Mouse (Mus musculus): ENCODE data around the gene Gabbr2.
"Not testable (repeated sequence)": the region's sequence is repeated elsewhere in the genome, so short reads cannot be mapped to it uniquely, and the experiment has no call there.

Gene Gabbr2

DNA sequence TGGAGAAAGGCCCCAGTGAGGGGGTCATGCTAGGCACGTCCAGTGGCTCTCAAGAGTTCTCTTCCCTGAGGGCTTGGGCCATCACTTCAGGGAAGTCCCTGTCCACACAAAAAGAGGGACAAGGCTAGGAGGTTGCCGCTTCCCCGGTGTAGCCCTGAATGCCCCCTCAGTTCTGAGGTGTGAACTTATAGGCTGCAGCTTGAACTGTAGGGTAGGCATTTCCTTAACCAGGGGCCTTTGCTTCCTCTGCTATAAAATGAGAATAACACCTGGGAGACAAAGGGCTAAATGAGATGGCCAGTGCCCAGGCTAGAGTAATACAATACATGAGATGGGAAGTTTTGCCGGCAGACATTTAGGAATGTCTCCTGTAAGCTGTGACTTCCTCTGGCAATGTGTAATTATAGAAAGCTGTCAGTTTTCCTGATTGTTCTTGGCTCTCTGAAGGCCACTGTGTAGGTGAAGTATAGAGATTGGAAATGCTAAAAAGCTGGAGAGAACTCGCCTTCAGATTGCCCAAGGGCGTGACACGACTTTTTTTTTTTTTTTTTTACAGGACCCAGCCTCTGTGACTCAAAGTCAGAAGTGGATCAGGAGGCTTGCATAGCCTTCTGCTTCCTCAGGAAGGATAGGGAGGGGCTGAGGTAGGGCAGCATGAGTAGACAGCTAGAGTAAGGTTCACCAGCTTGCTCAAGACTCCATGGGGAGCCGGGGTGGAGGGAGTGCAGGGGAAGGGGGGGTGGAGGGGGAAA lies 348.6 kb downstream of the Gabbr2 start:
- no peak for DNase-seq

DNA sequence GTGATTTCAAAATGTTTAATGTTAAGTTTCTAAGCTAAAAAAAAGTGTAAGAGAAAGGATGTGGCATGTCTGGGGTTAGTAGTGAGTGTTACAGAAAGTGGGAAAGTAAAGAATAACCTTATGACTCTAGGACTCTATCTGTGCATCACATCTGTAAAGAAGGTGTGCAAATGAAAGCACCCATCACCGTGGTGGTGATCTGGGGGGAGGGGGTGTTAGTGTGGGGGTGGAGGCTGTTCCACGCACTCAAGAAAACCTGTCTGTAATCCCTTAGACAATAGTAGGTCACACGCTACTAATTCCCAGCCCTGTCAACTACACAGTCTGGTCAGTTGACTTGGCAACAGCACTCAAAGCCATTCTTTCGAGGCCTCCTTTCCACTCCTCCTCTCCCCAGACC lies 350.4 kb downstream of the Gabbr2 start:
- DNase-seq: no peak

DNA sequence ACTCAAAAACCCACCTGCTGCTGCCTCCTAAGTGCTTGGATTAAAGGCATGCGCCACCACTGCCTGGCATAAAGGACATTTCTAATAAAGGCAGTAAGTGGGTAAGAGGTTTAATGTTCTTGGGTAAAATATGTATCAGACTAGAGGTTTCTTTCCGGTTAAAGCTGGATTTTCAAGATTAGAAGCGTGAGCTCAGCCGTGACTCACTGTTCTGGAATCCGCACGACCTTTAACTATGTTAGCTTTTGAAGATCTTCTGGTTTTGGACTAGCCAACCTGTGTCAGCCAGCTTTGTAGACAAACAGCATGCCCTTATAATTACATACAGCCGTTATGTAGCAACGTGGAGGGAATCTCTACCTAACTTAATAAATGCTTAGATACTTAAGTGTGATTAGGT lies 351.8 kb downstream of the Gabbr2 start:
- DNase-seq: no peak

DNA sequence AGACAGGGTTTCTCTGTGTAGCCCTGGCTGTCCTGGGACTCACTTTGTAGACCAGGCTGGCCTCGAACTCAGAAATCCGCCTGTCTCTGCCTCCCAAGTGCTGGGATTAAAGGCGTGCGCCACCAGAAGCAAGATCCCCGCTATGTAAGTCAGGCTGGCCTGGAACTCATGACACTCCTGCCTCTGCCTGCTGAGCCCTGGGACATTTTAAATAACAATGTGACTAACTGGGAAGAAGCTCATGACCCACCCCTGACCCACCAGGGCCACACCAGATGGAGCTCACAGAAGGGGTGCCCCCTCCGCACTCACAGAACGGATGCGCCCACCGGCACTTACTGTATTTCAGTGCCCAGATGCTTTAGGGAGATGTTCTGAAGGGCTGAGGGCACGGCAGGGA lies 354.4 kb downstream of the Gabbr2 start:
- DNase-seq: not testable (repeated sequence)

DNA sequence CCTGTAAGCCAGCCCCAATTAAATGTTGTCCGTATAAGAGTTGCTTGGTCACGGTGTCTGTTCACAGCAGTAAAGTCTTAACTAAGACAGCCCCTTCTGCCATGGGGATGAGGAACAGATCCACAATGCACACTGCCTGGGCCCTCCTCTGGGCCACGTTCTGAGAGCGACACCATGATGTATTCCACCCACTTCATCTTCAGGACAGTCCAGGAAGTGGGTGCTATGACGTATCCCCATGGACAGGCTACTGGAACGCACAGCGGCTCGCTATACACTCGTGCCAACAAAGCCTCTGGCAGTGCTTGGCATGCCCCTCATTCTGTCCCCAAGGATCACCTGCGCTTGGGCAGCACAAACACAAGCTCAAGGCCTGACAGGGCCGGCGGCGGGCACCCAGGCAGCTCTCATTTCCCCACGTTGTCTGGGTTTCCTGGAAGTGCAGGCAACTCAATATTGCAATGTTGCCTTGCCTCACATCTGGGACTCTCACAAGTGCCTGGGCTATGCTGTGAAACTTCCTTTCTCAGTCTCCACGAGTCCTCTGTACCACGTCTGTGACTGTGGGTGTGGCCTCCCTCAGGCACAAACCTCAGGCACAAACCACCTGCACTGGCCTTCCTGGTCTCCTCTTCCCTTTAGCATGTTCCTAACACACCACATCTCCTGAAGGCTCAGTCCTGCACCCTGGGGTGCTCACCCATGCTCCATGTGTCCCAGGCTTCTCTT lies 355.8 kb downstream of the Gabbr2 start:
- DNase-seq: no peak

DNA sequence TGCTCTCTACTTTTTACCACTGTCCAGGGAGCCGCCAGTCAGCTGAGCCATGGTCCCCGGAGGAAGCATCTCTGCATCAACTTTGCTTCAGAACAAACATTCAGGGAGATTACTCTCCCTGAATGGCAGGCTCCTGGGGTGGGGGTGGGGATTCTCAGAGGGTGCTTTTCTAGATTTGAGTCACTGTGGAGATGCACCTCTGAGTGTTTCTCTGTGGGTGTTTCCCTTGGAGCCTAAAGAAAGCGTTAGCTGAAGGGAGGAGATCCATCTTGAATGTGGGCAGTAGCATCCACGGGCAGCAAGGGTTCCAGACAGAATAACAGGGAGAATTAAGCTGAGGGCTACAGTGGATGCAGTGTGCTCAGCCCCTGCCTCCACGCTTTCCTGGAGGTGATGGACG lies 356.8 kb downstream of the Gabbr2 start:
- no peak for DNase-seq

DNA sequence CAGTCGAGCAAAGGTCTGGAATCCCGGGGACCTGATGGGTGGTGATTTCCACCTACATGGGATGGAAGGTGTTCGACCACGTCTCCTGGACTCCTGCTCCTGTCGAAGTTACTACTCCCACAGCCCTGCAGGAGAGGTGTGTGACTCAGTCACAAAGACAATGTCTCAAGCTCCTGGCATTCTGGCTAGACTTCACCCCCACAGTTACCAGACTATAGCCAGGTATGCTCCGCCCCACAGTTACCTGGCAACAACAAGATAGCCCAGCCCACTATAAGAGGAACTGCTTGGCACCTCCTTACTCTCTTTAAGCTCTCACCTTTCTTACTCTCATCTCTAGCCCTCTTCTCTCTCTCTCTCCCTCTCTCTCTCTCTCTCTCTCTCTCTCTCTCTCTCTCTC lies 358.1 kb downstream of the Gabbr2 start:
- not testable (repeated sequence) for DNase-seq

DNA sequence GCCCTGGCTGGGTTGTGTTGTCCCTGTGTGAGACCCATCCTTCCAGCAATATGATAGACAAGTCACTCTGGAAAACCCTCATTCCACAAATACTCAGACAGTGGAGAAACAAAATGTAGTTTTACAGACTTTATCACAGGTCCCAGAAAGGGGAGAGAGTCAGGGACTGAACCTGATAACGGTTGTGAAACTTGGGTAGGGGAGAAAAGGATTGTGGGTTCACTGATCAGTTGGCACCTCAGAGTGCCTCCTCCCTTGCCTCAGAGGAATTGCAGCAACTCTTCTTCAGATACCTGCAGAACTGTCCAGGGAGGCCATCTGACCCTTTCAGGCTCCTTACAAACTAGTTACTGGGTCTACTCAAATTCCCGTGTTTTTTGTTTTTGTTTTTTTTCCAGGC lies 359.2 kb downstream of the Gabbr2 start:
- DNase-seq: no peak

DNA sequence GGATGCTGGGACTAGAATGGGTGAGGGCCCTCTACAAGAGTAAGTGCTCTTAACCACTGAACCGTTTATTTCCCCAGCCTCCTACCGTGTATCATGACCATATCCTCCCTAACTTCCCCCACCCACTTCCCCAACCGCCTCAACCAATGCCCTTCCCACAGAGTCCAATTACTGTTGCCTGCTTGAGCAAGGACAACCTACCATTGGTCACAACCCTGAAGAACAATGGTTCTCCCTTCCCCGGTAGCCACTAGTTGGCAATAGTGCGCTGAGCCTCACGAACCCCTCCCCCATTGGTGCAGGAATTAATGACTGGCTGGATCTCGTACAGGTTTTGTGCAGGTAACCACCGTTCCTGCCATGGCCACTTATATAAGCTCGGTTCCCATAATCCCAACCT lies 361.3 kb downstream of the Gabbr2 start:
- DNase-seq: no peak

DNA sequence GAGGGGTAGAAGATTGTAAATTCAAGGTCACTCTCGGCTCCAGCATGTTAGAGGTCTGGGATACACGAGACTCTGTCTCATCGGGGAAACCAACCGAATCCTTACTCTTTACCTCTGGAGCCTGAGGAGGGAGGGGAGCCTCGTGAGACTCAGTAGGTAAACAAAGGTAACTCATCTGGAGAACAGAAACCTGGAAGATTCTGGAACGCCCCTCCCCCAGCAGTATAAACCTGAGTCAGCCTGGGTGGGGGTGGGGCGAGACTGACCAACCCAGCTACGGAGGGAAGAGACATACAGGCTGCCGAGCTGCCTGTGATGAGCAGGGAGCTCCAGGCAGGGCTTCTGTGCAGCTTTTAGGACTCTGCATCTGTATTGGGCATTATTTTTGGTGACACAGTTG lies 362.8 kb downstream of the Gabbr2 start:
- no peak for DNase-seq

DNA sequence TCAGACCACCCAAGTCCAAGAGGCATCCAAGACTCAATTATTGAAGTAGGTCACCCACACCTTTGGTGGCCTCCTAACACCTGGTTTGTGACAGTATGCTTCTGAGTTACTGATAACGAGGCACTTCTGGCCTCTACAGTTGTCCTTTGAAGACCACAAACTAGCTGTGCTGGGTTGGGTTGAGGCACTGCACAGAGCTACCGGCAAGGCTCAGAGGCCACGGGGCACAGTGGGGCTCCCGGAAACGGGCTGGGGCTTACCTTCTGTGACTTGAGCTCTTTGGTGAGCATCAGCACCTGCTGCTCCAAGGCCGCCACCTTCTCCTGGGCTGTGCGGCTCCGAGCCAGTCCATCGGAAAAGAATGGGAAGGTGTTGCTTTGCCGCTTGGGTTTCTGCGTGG lies 363.6 kb downstream of the Gabbr2 start:
- no peak for DNase-seq

DNA sequence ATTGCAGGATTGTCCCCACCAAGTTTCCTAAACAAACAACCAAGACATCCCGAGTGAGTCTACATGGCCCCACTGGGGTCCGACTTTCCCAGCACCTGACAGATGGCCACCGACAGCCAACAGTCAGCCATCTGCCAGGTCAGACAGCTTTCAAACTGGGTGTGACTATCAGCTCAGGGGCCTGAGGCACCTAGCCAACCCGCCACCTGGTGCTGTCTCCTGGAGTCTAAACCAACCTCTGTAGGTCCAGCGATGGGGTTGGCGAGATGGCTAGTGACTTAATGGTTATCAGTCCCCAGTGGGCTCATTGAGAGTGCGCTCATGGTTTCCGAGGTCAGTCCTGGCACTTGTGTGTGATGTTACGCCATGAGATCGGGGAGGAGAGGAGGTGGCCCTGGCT lies 366.6 kb downstream of the Gabbr2 start:
- DNase-seq: peak; percentile 90 to 92

DNA sequence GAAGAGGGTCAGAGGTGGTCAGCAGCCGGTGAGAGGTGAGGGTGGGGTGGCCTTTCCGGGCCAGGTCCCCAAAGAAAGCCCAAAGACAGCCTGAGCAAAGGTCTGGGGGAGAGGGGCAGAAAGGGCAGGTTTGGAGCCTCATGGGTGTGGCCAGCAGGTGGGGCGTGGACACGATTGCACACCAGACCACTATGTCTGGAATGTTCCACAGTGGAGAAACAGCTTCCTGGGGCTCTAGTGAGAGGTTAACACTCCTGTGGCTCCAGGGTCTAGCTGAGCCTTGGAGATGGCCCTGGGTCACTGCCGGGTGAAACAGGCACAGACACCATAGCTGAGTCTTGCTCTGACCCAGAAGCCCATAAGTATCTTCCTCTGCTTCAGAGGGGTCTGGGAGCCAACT lies 368.7 kb downstream of the Gabbr2 start:
- no peak for DNase-seq

DNA sequence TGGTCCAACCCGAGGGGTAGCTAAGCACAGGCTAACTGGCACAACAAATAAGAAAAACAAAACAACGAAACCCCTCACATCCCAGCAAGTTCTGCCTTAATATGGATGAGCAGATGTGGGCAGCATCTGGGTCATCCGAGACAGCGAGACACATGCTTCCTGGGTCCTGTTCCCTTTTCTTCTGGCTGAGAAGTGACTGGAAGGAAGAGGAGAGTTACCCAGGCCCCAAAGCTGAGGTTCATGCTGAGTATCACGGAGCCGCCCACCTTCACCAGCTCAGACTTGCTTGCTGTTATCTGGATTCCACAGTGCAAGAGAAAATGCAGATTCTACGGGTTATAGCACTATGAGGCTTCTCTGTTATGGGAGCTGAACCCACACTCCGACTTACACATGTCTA lies 370.7 kb downstream of the Gabbr2 start:
- DNase-seq: peak in 1 of 2 experiments; percentile 7

DNA sequence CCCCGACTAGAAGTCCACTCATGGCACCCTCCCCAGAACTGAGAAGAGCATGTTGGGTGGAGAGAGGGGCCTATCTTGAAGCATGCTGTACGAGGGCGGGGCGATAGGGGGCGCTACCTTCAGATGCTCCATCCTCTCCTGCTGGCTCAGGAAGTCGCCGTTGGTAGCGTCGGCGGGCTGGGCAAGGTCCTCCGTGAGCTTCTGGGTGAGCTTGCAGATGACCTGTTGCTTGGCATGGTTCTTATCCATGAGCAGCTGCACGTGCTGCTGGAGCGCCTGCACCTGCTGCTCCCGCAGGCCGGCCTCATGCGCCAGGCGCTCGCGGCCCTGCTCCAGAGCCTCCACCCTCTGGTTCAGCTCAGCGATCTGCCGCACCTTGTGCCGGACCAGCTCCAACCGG lies 371.3 kb downstream of the Gabbr2 start:
- DNase-seq: peak; percentile 57 to 69

DNA sequence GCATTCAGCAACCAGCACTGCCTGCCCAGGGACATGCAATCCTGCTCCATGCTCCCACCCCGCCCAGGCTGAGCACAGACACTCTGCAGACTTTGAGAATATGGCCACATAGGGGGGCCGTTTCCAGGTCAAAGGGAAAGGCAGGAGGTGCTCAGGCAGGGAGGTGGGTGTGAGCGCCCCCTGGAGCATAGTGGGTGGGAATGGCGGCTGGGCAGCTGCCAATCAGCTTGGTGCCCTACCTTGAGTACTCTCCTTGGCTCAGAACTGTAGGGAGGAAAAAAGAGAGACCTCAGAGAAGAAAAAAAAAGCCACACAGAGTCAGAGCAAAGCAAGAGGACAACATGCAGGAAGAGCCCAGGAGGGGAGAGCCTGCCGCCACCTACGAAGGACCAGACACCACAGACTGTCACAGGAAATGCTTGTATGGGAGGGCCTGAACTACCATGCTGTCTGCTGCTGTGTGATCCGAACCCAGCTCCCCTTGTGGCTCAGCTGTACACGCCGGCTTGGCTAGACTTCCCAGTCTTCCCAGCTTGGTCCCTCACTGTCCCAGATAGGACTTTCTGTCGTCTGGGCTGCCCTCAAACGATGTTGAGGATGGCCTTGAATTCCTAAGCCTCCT lies 373.4 kb downstream of the Gabbr2 start:
- peak in 1 of 2 experiments; percentile 18 for DNase-seq

DNA sequence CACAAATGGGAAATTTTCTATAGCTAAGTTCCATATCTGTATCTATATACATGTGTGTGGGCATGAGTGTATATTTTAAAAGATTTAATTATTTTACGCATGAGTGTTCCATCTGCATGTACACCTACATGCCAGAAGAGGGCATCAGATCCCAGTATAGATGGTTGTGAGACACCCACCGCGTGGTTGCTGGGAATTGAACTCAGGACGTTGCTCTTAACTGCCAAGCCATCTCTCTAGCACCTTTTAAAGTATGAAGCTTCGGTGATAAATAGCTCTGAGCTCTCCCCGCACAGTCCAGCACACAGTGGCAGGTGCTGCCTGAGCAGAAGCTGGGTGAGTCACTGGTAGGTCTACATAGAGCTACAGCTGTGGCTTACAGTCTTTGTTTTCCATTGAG lies 374.3 kb downstream of the Gabbr2 start:
- no peak for DNase-seq

DNA sequence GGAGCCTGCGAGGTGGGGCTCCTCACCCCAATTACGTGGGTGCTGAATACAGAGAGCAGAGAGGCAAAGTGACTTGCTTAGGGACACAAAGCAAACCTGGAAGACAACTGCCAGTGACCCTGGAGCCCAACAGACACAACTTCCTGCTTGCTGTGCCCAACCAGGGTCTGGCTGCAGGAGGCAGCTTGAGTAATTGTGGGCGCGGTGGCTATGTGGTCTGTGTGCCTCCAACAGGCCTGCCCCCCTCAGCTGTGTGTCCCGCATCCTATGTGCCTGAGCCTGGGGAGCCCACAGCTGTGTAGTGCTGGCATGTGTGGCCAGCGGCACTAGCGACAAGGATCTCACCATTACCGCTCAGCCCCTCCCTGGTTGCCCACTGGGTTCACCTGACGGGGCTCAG lies 377.0 kb downstream of the Gabbr2 start:
- DNase-seq: no peak

DNA sequence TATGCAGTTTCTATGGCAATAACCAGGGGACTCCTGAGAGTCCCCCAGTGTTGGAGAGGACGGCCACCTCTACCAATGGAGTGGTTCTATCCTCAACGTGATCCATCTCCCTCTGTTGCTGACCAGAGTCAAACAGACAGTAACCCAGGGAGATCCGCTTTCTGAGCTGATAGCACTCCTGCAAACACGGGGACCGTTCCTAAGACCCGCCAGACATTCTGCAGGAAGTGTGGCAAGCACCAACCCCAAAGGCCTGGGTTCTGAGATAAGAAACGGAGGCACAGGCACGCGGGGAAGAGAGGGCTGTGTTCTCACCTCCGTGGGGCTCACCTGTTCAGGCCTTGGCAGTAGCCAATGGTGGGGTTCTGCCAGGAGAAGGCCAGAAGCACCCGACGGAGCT lies 378.1 kb downstream of the Gabbr2 start:
- no peak for DNase-seq
